Mouse (Mus musculus) olfactory bulb, adult 2 months (tissue): ENCODE measurements around the gene Spint5.

Experiments
- CTCF ChIP-seq: fragments of 200-500 bp; IDR thresholded peaks from 2 replicates; pipeline ENCODE4 v1.5.1; 2012; ENCODE audit warnings: low read depth, mild to moderate bottlenecking, low read length, moderate library complexity; ENCODE audit not compliant: insufficient read depth
- POLR2A ChIP-seq: fragments of 200-500 bp; IDR thresholded peaks from 2 replicates; pipeline ENCODE4 v1.6.1; 2012; ENCODE audit warnings: mild to moderate bottlenecking, low read depth, low read length, moderate library complexity; ENCODE audit not compliant: insufficient read depth

GRCm38 (mm10) chr2:164679906-164680305 lies 35.2 kb upstream of the Spint5 start:
- TF ChIP-seq CTCF (no peak), POLR2A (no peak)
